Mouse (Mus musculus) limb, embryonic 10.5 days (tissue): ENCODE data around the gene Kank4. TPM values are rescaled to one million over a fixed set of nuclear protein-coding genes. Genes with fewer than 3 reads are reported as not detected.

ENCODE experiments used
- DNase-seq: peaks from one replicate; pipeline ENCODE4 v3.0.0-alpha.2; 2017; ENCODE audit warnings: low spot score
- H3K27ac ChIP-seq: fragments of 300-500 bp; sonication (generic); 2 replicates; pipeline ENCODE4 v1.5.1; 2016; ENCODE audit warnings: mild to moderate bottlenecking
- H3K27me3 ChIP-seq: fragments of 300-500 bp; sonication (generic); 2 replicates; pipeline ENCODE4 v1.6.1; 2016; ENCODE audit warnings: low read depth, mild to moderate bottlenecking; ENCODE audit not compliant: poor library complexity, severe bottlenecking
- H3K36me3 ChIP-seq: fragments of 300-500 bp; sonication (generic); 2 replicates; pipeline ENCODE4 v1.6.1; 2016; ENCODE audit warnings: mild to moderate bottlenecking, moderate library complexity
- H3K4me1 ChIP-seq: fragments of 300-500 bp; sonication (generic); 2 replicates; pipeline ENCODE4 v1.6.1; 2016
- H3K4me3 ChIP-seq: fragments of 300-500 bp; sonication (generic); 2 replicates; pipeline ENCODE4 v1.5.1; 2016; ENCODE audit warnings: mild to moderate bottlenecking, moderate library complexity
- H3K9me3 ChIP-seq: fragments of 300-500 bp; sonication (generic); replicated peaks from 2 replicates; pipeline ENCODE4 v1.6.1; 2016; ENCODE audit warnings: mild to moderate bottlenecking
- WGBS: fragments of 180-500 bp; shearing (Covaris S2); methylation state at CpG from one replicate; pipeline ENCODE4 v1.1.7; 2016; 5-methylcytosine and 5-hydroxymethylcytosine counted together
- polyA plus RNA-seq: library from polyadenylated mRNA; unstranded; fragments of >200 nt; fragmentation: Nextera tagmentation; extraction: Ambion mirVana; gene quantifications from 2 replicates; pipeline ENCODE4 v1.2.1, GENCODE M21; 2016

The Kank4 gene
- polyA plus RNA-seq, 1 experiment from 2014 or later: 2.5 TPM

DNA sequence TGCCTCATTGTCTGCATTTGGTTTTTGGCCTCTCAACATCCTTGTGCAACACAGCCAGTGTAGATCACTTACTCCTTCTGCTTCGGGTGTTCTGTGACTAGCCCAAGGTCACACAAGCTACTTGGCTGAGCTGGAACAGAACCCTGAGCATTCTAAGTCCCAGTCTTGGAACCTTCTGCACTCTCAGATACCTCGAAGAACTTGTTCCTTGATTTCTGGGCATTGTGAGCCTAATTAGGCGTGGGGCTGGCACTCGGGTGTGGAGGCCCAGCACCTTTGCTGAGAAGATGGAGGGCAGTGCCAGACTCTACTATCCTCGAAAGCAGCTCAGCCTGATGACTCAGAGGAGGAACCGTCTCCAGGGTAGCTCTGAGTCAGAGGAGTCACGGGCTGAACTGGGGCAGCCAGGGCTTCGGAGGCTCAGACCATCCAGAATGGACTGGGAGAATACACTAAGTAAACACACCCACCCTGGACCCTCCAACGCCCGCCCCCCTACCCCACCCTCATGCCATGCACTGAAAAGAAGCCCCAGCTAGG lies 1.9 kb upstream of the Kank4 start:
- Histone ChIP-seq H3K9me3 (no peaks in the 10 kb centered on the region), H3K4me3 (no peak overlapping the region), H3K4me1 (peaks cover 44% of the 10 kb centered on the region), H3K27ac (no peak overlapping the region), H3K27me3 (peaks cover 25% of the 10 kb centered on the region; the same call in 1 of the 2 replicates), H3K36me3 (peaks cover 8% of the 10 kb centered on the region)
- 86% methylated on average over 10 of the region's 10 CpGs for WGBS
- no peak for DNase-seq

DNA sequence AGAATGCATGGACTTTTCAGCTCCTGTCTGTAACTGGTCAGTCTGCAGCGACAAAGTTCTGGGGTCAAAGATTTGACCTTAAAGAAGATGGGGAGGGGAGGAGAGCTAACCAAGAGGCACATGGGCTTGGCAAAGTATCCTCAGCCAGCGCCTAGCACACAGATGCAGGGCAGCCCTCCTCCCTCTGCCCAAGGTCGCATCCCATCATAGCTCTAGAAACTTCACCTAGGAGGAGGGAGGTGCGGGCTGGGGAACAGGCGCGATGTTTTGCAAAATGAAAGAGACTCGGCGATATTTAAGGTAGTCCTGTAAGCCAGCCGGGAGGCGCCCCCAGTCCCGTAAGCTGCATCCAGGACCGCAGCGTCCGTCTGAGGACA lies 542 bp downstream of the Kank4 start:
- H3K4me1 ChIP-seq: peaks cover 53% of the 10 kb centered on the region
- H3K36me3 ChIP-seq: peaks cover 9% of the 10 kb centered on the region
- WGBS: under 1% methylated on average over 14 of the region's 14 CpGs
- DNase-seq: no peak
- no peaks in the 10 kb centered on the region for H3K9me3 ChIP-seq
- peak overlapping the region; percentile 84 for H3K4me3 ChIP-seq
- H3K27ac ChIP-seq: peak overlapping the region; percentile 93
- peaks cover 25% of the 10 kb centered on the region; the same call in 1 of the 2 replicates for H3K27me3 ChIP-seq

- DNase-seq: no peak
- WGBS: 86% methylated on average over 9 of the region's 9 CpGs
- H3K9me3 ChIP-seq: no peaks in the 10 kb centered on the region
- H3K27ac ChIP-seq: peak overlapping the region; percentile 92
- H3K4me3 ChIP-seq: no peak overlapping the region
- H3K27me3 ChIP-seq: no peaks in the 10 kb centered on the region
- H3K36me3 ChIP-seq: peaks cover 20% of the 10 kb centered on the region
- peaks cover 72% of the 10 kb centered on the region for H3K4me1 ChIP-seq
These were observed 11.0 kb downstream of the Kank4 start for GRCm38 (mm10) chr4:98806306-98806705.

GRCm38 (mm10) chr4:98805291-98806048 lies 11.9 kb downstream of the Kank4 start:
- H3K4me3 ChIP-seq: peak overlapping the region; percentile 22; the same call in 1 of the 2 replicates
- 41% methylated on average over 12 of the region's 12 CpGs for WGBS
- peaks cover 26% of the 10 kb centered on the region for H3K36me3 ChIP-seq
- peaks cover 72% of the 10 kb centered on the region for H3K4me1 ChIP-seq
- no peaks in the 10 kb centered on the region for H3K27me3 ChIP-seq
- H3K27ac ChIP-seq: peak overlapping the region; percentile 92
- peak; percentile 51 for DNase-seq
- no peaks in the 10 kb centered on the region for H3K9me3 ChIP-seq

DNA sequence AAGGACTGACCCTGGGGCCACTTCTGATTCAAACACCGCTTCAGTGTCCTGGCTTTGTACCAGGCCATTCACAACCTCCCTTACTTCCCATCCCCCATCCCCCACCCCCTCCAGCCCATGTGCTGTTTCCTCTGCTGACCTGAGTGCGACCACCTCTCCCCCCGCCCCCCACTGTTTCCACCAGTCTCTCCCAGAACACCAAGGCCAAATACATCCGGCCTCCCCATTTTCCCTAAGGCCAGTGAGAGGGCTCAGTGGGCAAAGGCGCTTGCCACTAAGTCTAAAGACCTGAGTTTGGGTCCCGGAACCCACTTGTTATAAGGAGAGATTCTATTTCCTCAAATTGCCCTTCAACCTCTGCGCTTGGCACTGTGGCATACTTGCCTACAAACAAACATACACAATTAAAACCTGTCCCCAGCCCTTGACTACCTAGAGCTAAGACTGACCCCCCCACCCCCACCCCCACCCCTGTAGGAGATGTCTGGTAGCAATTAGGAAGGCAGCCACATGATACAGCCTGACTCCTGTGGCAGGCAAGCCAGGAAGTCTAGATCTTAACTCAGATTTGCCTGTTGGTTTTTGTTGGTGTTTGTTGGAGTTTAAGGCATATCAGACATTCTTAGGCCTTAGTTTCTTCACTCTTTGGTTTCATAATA lies 12.7 kb downstream of the Kank4 start:
- peak; percentile 87 for DNase-seq
- WGBS: 33% methylated on average over 7 of the region's 7 CpGs
- peaks cover 73% of the 10 kb centered on the region for H3K4me1 ChIP-seq

DNA sequence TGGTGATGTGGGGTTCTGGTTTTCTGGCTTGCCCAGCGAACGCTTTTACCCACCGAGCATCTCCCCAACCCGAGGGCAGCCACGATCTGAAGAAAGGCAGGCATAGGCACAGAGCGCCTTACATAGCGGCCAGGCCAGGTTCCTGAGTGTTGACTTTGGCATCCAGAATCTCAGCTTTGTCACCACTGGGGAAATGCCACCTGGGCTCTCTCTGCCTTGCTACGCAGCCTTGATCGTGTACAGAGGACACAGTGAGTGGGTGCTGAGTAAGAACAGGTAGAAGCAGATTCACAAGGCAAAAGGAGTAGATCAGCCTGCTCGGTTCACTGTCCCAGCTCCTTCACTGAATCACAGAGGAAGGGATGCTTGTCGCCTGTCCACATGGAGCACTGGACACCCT lies 15.6 kb downstream of the Kank4 start:
- DNase-seq: no peak
- H3K9me3 ChIP-seq: no peaks in the 10 kb centered on the region
- H3K27me3 ChIP-seq: no peaks in the 10 kb centered on the region
- H3K4me1 ChIP-seq: peaks cover 67% of the 10 kb centered on the region
- H3K27ac ChIP-seq: peak overlapping the region; percentile 92
- peaks cover 29% of the 10 kb centered on the region for H3K36me3 ChIP-seq
- WGBS: 95% methylated on average over 11 of the region's 11 CpGs
- no peak overlapping the region for H3K4me3 ChIP-seq

More for the DNA sequence above, 12.7 kb downstream of the Kank4 start:
- H3K27ac ChIP-seq: peak overlapping the region; percentile 92
- H3K9me3 ChIP-seq: no peaks in the 10 kb centered on the region
- peak overlapping the region; percentile 22; the same call in 1 of the 2 replicates for H3K4me3 ChIP-seq
- H3K36me3 ChIP-seq: peaks cover 29% of the 10 kb centered on the region
- H3K27me3 ChIP-seq: no peaks in the 10 kb centered on the region

DNA sequence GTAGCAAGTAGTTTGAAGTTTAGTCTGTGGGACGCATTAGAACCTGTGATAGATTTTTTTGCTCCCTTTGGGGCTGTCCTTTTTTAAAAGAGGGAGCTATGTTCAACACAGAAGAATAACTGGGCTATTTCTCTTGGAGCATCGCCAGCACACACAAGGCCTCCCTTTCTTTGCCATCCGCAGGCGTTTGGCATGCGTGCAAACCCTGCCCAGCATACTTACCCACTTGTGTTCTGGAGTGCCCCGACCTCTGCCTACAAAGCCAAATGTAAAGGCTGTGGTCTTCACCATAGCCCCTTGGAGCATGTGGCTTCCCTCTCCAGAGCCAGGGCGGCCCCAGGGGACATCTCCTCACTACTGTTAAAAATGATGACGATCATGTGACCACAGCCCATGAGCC lies 16.5 kb downstream of the Kank4 start:
- Histone ChIP-seq H3K4me3 (no peak overlapping the region), H3K27me3 (no peaks in the 10 kb centered on the region), H3K27ac (peak overlapping the region; percentile 92; the same call in 1 of the 2 replicates), H3K9me3 (no peaks in the 10 kb centered on the region), H3K4me1 (peaks cover 63% of the 10 kb centered on the region), H3K36me3 (peaks cover 29% of the 10 kb centered on the region)
- 93% methylated on average over 8 of the region's 8 CpGs for WGBS
- no peak for DNase-seq

- H3K36me3 ChIP-seq: peaks cover 22% of the 10 kb centered on the region
These were observed 20.6 kb downstream of the Kank4 start for GRCm38 (mm10) chr4:98796591-98797341.

GRCm38 (mm10) chr4:98795241-98795640 lies 22.1 kb downstream of the Kank4 start:
- no peak overlapping the region for H3K27ac ChIP-seq
- no peak for DNase-seq
- no peaks in the 10 kb centered on the region for H3K9me3 ChIP-seq
- 97% methylated on average over 2 of the region's 2 CpGs for WGBS
- H3K4me1 ChIP-seq: peaks cover 22% of the 10 kb centered on the region
- no peaks in the 10 kb centered on the region for H3K27me3 ChIP-seq
- peaks cover 9% of the 10 kb centered on the region; the same call in 1 of the 2 replicates for H3K36me3 ChIP-seq
- H3K4me3 ChIP-seq: no peak overlapping the region

More at GRCm38 (mm10) chr4:98796591-98797341, 20.6 kb downstream of the Kank4 start:
- H3K27me3 ChIP-seq: no peaks in the 10 kb centered on the region
- peak overlapping the region; percentile 9; the same call in 1 of the 2 replicates for H3K27ac ChIP-seq
- no peak overlapping the region for H3K4me3 ChIP-seq
- WGBS: 85% methylated on average over 11 of the region's 11 CpGs
- H3K9me3 ChIP-seq: no peaks in the 10 kb centered on the region
- DNase-seq: no peak
- H3K4me1 ChIP-seq: peaks cover 25% of the 10 kb centered on the region

- 0 out of 2 replicates have a peak, but pooled peaks cover 3% of the 10 kb centered on the region for H3K36me3 ChIP-seq
These were observed 23.9 kb downstream of the Kank4 start for GRCm38 (mm10) chr4:98793486-98793885.

GRCm38 (mm10) chr4:98790721-98791120 lies 26.6 kb downstream of the Kank4 start:
- DNase-seq: no peak
- H3K27ac ChIP-seq: peak overlapping the region; percentile 42; the same call in 1 of the 2 replicates
- H3K36me3 ChIP-seq: 0 out of 2 replicates have a peak, but pooled peaks cover 3% of the 10 kb centered on the region
- H3K4me1 ChIP-seq: peaks cover 46% of the 10 kb centered on the region
- H3K27me3 ChIP-seq: no peaks in the 10 kb centered on the region
- no peak overlapping the region for H3K4me3 ChIP-seq
- WGBS: 56% methylated on average over 1 of the region's 1 CpGs
- H3K9me3 ChIP-seq: no peaks in the 10 kb centered on the region

More at GRCm38 (mm10) chr4:98793486-98793885, 23.9 kb downstream of the Kank4 start:
- WGBS: 93% methylated on average over 9 of the region's 9 CpGs
- no peaks in the 10 kb centered on the region for H3K27me3 ChIP-seq
- peaks cover 38% of the 10 kb centered on the region for H3K4me1 ChIP-seq
- H3K4me3 ChIP-seq: no peak overlapping the region
- no peaks in the 10 kb centered on the region for H3K9me3 ChIP-seq
- H3K27ac ChIP-seq: no peak overlapping the region
- DNase-seq: no peak

DNA sequence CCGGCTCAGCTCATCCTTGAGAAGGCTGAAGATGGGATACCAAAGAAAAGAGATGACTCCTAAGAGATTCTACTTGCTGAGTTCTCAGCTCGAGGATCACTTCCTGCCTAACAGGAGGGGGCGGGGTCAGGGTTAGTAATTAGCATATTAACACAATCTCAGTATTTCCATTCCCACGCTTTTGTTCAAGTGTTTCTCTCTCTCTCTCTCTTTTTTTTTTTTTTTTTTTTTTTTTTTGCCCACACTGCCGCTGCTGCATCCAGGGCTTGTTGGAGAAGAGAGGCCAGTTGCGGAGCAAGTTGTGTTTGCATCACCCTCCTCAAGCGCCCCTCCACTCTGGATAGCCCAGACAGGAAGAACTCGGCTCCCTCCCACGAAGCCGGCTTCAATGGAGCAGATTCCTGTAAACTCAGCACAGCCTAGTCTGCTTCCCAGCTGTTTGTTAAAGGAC lies 27.5 kb downstream of the Kank4 start:
- Histone ChIP-seq H3K36me3 (0 out of 2 replicates have a peak, but pooled peaks cover 2% of the 10 kb centered on the region), H3K27me3 (no peaks in the 10 kb centered on the region), H3K4me3 (peak overlapping the region; percentile 36), H3K27ac (peak overlapping the region; percentile 42; the same call in 1 of the 2 replicates), H3K4me1 (peaks cover 46% of the 10 kb centered on the region), H3K9me3 (no peaks in the 10 kb centered on the region)
- WGBS: 8% methylated on average over 10 of the region's 10 CpGs
- DNase-seq: no peak
